Mouse (Mus musculus): Measurements from ENCODE around the gene Rhoj.

DNA sequence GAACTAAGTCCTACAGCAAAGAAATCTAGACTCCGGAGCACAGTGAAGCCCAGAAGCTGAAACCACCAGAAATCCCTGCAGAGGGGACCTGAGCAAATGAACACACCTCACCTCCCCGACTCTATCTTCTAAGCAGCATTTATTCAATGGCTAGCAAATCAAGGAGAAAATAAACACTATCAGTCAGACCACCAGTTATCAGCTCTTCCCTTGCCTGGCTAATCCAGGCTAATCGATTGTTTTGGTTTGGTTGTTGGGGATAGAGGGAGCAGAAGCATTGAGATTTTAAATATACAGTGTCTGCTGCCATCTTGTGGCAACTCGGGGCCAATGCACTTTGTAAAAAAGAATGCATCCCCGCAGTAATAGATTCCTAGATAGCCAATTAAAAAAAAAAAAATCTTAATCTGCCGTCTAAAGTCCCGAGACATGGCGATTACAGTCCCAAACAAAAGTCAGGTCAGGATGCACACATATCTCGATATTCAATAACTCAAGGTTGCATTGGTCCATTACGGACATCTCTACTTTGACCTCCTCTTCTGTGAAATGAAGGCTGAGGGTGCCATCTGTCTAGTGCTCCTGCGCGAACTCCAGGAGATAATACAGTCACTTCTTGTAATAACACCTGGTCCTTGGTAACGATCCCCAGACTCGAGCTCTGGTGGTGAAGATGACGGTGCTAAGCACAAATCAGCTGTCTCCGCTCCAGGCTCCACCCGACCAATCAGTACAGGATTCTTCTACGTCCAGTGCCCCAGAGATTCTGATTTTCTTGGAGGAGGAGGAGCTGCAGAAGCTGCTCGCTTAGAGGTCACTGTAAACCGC lies 81.4 kb downstream of the Rhoj start:
- TF ChIP-seq GATA1 (IDR thresholded peaks at IDR 0.05; ENCODE audit: low read length) (no peak), TAL1 (IDR thresholded peaks at IDR 0.05; ENCODE audit: low read length) (no peak)

Measured in erythroblast, embryonic 14.5 days (primary cell).